Mouse (Mus musculus): ENCODE measurements around the gene Kidins220.

DNA sequence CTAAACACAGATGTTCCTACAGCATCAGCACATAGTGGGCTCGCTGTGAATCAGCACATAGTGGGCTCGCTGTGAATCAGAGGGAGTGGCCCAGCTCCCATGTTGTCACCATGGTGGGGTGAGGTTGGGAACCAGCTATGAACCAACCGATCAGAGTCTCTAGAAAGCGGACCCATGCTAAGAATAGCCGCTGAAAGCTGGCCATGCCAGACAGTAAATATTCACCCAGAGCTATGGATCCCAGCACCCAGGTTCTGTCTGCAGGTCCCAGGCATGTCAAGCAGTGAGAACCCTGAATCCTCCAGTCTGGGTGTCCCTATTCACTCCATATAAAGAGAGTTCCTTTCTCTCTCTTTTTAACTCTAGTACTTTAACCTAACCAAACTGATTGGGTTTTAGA is 49.4 kb upstream of the Kidins220 start:
- no peak for TF ChIP-seq GATA1 (IDR thresholded peaks at IDR 0.05; ENCODE audit: borderline replicate concordance, low read length)
- no peak for TF ChIP-seq FLI1 (IDR thresholded peaks at IDR 0.05; ENCODE audit: low read length)

Measured in megakaryocyte, embryonic 14.5 days (primary cell).